Mouse (Mus musculus): Measurements from ENCODE around the gene Cyfip1. TPM values are rescaled to one million over a fixed set of nuclear protein-coding genes. Genes with fewer than 3 reads are reported as not detected.

The Cyfip1 gene
- total RNA-seq, 2 experiments from 2014 or later, result 68.1 to 75.4 TPM

DNA sequence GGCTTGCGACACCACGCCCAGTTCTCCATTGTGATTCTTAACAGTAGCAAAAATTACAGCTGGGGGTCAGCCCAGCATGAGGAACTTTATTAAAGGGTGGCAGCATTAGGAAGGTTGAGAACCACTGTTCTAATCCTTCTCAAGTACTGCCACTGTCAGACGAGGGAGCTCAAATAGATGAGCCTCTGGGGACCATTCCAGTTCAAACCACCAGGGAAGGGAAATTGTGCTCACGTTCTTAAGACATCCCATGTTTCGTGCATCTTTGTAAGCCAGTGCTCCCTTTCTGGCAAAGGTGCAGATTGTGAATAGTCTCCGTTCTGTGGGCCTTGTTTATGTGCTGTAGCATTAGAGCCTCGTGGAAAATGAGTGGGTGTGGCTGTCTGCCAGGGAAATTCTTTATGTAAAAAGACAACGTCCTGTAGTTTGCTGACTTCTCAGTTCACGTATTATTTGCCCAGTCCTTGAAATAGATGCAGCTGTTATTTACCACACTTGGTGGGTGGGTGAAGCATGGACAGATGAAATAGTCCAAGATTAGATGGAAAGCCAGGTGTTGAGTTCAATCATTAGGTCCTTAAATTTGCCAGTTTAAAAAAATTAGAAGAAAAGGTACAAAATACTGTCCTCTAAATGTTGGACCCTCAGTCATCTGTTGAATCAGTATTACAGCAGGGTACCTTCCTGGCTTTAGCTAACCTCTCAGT, 5.2 kb downstream of the Cyfip1 start:
- Histone ChIP-seq H3K27ac (peak overlapping the region; percentile 34; the same call in 1 of the 2 replicates), H3K4me3 (no peak overlapping the region)
- TF ChIP-seq CTCF (IDR thresholded peaks at IDR 0.05), result no peak; the same call in 1 of the 2 replicates
- intact Hi-C loops (cut with DNase I), result no loop called here
- DNase-seq (ENCODE audit: extremely low spot score in 1 of 2, low spot score in 2 of 2), result no peak

- no peak for TF ChIP-seq CTCF (IDR thresholded peaks at IDR 0.05)
- peak overlapping the region; percentile 83 for H3K27ac ChIP-seq
- no peak overlapping the region for H3K4me3 ChIP-seq
- DNase-seq (ENCODE audit: extremely low spot score in 1 of 2, low spot score in 2 of 2), result peak; percentile 58 to 71
- intact Hi-C loops (cut with DNase I), result no loop called here
These were observed 8.5 kb downstream of the Cyfip1 start for GRCm38 (mm10) chr7:55849948-55850571.

GRCm38 (mm10) chr7:55852787-55853186, 11.2 kb downstream of the Cyfip1 start:
- TF ChIP-seq CTCF (IDR thresholded peaks at IDR 0.05), result no peak
- no peak overlapping the region for H3K27ac ChIP-seq
- intact Hi-C loops (cut with DNase I), result no loop called here
- H3K4me3 ChIP-seq, result no peak overlapping the region
- DNase-seq (ENCODE audit: extremely low spot score in 1 of 2, low spot score in 2 of 2), result no peak

- no peak for TF ChIP-seq CTCF (IDR thresholded peaks at IDR 0.05)
- no peak for DNase-seq (ENCODE audit: extremely low spot score in 1 of 2, low spot score in 2 of 2)
- peak overlapping the region; percentile 24 for H3K27ac ChIP-seq
- intact Hi-C loops (cut with DNase I), result no loop called here
- H3K4me3 ChIP-seq, result no peak overlapping the region
These were observed 14.1 kb downstream of the Cyfip1 start for GRCm38 (mm10) chr7:55855597-55855996.

GRCm38 (mm10) chr7:55856741-55857140, 15.2 kb downstream of the Cyfip1 start:
- TF ChIP-seq CTCF (IDR thresholded peaks at IDR 0.05), result no peak
- intact Hi-C loops (cut with DNase I), result no loop called here

GRCm38 (mm10) chr7:55857729-55858128, 16.2 kb downstream of the Cyfip1 start:
- intact Hi-C loops (cut with DNase I), result no loop called here
- Histone ChIP-seq H3K4me3 (no peak overlapping the region), H3K27ac (peak overlapping the region; percentile 57)
- DNase-seq (ENCODE audit: extremely low spot score in 1 of 2, low spot score in 2 of 2), result no peak
- TF ChIP-seq CTCF (IDR thresholded peaks at IDR 0.05), result no peak

More at GRCm38 (mm10) chr7:55856741-55857140, 15.2 kb downstream of the Cyfip1 start:
- no peak overlapping the region for H3K27ac ChIP-seq
- H3K4me3 ChIP-seq, result no peak overlapping the region
- no peak for DNase-seq (ENCODE audit: extremely low spot score in 1 of 2, low spot score in 2 of 2)

DNA sequence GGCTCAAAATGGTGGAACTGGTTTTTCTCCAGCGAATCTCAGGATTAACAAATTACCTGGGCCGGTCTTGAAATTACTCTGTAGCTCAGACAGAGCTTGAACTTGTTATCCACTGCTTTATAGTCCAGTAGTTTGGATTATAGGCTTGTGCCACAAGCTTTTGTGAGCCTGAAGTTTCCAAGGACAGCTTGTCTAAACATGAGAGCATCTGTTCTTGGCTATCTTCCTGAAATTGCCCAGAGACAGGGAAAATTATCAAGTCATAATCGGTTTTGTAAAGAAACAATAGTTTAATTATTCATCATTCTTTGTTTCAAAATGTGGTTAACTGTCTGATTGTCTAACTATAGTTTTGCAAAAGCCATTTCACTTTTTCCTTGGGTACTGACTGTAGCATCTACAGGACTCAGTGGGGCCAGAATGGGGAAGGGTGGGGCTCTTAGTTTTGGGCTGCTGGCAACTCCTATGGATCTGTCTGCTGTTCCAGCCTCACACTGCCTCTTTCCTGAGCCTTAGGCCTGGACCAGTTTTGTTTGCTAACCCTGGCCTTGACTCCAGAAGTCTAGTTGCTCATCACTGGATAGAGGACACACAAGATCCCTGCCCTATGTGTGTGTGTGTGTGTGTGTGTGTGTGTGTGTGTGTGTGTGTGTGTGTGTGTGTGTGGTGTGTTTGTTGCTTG, 17.4 kb downstream of the Cyfip1 start:
- no peak for DNase-seq (ENCODE audit: extremely low spot score in 1 of 2, low spot score in 2 of 2)

DNA sequence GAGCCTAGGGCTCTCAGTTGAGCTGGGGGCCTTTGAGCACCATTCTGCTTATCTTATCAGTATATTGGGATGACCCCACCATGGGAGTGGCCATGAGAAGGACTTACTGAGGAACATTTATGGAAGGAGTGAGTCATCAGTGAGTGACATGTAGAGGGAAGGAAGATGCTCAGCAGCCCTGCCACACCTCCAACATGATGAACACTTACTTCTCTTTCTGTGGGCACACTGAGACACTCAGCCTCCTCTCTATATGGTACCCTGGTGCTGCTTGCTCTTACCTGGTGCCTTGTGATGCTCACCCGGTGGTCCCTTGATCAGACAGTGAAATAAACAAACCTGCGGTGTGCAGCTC, 17.9 kb downstream of the Cyfip1 start:
- DNase-seq (ENCODE audit: extremely low spot score in 1 of 2, low spot score in 2 of 2), result no peak
- intact Hi-C loops (cut with DNase I), result no loop called here
- no peak for TF ChIP-seq CTCF (IDR thresholded peaks at IDR 0.05)
- Histone ChIP-seq H3K4me3 (no peak overlapping the region), H3K27ac (peak overlapping the region; percentile 64; the same call in 1 of the 2 replicates)

More for the DNA sequence above, 17.4 kb downstream of the Cyfip1 start:
- H3K4me3 ChIP-seq, result no peak overlapping the region
- no peak for TF ChIP-seq CTCF (IDR thresholded peaks at IDR 0.05)
- H3K27ac ChIP-seq, result peak overlapping the region; percentile 57; the same call in 1 of the 2 replicates
- intact Hi-C loops (cut with DNase I), result no loop called here

DNA sequence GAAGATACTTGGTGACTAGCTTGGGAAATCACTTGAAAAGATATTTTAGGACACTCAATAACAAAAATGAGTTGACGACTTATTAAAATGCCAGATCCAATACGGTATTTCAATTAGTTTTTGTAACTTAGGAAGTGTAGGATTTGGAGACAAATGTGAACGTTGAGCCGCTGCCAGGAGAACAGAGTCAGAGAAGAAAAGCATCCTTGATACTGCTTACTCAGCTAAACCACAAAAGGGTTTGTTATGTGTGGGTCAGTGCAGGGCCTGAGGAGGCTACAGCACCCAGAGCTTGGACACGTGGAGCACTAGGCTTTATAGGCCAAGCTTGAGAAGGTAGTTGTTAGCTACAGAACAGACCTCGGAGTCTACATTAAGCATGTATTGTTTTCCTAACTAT, 18.4 kb downstream of the Cyfip1 start:
- no peak overlapping the region for H3K4me3 ChIP-seq
- TF ChIP-seq CTCF (IDR thresholded peaks at IDR 0.05), result no peak
- peak overlapping the region; percentile 64; the same call in 1 of the 2 replicates for H3K27ac ChIP-seq
- intact Hi-C loops (cut with DNase I), result no loop called here
- no peak for DNase-seq (ENCODE audit: extremely low spot score in 1 of 2, low spot score in 2 of 2)

GRCm38 (mm10) chr7:55861175-55861574, 19.6 kb downstream of the Cyfip1 start:
- no peak for TF ChIP-seq CTCF (IDR thresholded peaks at IDR 0.05)
- no peak overlapping the region for H3K4me3 ChIP-seq
- no peak for DNase-seq (ENCODE audit: extremely low spot score in 1 of 2, low spot score in 2 of 2)
- intact Hi-C loops (cut with DNase I), result no loop called here
- H3K27ac ChIP-seq, result no peak overlapping the region

DNA sequence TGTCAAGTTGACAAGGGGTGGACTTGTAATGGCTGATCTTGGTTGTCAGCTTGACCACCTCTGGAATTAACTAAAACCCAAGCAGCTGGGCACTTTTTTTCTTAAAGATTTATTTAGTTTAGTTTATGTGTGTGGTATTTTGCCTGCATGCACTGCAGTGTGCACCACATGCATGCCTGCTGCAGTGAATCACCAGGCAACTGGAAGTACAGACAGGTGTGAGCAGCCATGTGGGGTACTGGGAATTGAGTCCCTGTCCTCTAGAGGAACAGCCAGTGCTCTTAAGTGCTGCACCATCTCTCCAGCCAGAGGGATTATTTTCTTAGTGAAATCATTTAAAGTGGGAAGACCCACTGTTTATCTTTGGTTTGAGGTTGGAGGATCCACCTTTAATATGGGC, 23.5 kb downstream of the Cyfip1 start:
- no peak overlapping the region for H3K27ac ChIP-seq
- DNase-seq (ENCODE audit: extremely low spot score in 1 of 2, low spot score in 2 of 2), result no peak
- H3K4me3 ChIP-seq, result no peak overlapping the region
- intact Hi-C loops (cut with DNase I), result no loop called here
- no peak for TF ChIP-seq CTCF (IDR thresholded peaks at IDR 0.05)

DNA sequence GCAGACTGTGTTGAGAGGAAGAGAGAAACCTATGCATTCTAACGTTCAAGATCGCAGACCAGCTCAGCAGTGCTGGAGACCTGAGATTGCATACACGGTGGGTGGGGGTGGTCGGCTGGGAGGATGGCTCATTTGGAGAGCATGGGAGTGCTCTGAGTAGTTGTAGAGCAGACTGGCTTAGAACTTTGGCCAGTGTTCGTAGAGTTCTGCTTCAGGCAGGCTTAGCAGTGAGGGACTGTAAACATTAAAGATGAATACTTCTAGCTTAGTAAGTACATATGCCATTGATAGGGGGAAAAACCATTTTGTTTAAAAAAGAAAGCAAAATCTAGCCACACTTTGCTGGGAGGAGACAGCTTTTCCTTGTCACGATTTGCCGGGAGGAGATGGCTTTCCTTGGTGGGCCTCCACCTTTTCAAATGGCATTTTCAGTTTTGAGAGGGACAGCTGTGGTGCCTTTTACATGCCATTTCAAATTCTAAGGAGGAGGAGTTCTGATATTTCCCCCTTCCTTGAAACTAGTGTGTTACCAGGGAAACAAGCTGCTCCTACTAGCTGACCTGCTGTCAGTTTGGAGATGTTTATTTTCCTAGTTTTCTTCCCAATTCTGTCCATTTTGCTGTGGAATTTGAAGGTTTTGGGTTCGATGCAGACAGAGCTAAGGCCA, 24.3 kb downstream of the Cyfip1 start:
- Histone ChIP-seq H3K4me3 (no peak overlapping the region), H3K27ac (peak overlapping the region; percentile 32; the same call in 1 of the 2 replicates)
- intact Hi-C loops (cut with DNase I), result no loop called here
- TF ChIP-seq CTCF (IDR thresholded peaks at IDR 0.05), result no peak
- no peak for DNase-seq (ENCODE audit: extremely low spot score in 1 of 2, low spot score in 2 of 2)
